Mouse (Mus musculus): Measurements from ENCODE around the gene Sh2d6. TPM values are rescaled to one million over a fixed set of nuclear protein-coding genes. Genes with fewer than 3 reads are reported as not detected.

Sh2d6 gene
- polyA plus RNA-seq, 1 experiment from 2014 or later: 0.36 TPM

DNA sequence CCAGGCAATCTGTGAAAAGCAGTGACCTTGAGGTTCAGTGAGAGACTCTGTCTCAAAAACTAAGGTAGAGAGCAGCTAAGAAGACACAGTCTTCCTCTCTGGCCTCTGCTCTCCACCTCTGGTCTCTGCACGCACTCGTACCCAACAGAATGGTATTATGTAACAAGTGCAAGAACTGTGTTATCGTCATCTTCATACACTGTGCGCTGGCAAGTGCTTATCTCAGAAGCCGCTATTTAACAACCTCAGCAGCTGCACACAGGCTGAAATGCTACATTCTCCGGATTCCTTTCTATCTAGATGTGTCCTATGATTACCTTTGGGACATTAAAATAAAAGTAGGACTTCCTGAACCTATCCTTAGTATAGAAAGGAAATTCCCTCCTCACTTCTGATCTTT lies 28.6 kb downstream of the Sh2d6 start:
- no peak overlapping the region for H3K4me2 ChIP-seq (ENCODE audit: low read length)
- no peak for ATAC-seq
- no peak overlapping the region for H3K9ac ChIP-seq (ENCODE audit: low read depth, low read length)
- no peaks in the 10 kb centered on the region for H3K36me3 ChIP-seq (ENCODE audit: control insufficient read depth, insufficient read depth, low read length)
- WGBS: 91% methylated on average over 6 of the region's 6 CpGs
- no peaks in the 10 kb centered on the region for H3K27me3 ChIP-seq (replicated peaks; ENCODE audit: control insufficient read depth, insufficient read depth, low read length)
- H3K4me3 ChIP-seq (ENCODE audit: low read length): no peak overlapping the region
- H3K27ac ChIP-seq (ENCODE audit: low read depth, low read length): no peak overlapping the region
- no peaks in the 10 kb centered on the region for H3K4me1 ChIP-seq (ENCODE audit: control insufficient read depth, insufficient read depth, low read depth, low read length)
- H3K9me3 ChIP-seq (ENCODE audit: control insufficient read depth, low read length): no peaks in the 10 kb centered on the region

DNA sequence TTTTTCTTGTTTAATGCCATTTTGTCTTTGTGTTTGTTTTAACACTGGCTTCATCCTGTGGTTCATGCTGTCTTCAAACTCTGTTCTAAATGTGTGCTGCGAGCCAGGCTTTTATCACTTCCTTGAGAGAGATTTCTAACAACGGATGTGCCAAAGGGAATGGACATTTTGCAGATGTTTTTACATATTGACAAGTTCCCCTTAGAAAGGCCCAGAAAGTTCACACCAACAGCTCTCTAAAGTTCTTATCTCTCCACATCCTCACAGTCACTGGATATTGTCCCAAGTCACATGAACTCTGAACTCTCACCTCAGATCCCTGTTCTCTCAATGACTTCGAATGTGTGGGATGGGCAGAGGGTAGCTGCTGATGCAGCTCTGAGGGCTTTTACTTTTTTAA lies 30.4 kb downstream of the Sh2d6 start:
- no peak overlapping the region for H3K4me2 ChIP-seq (ENCODE audit: low read length)
- H3K9me3 ChIP-seq (ENCODE audit: control insufficient read depth, low read length): no peaks in the 10 kb centered on the region
- no peaks in the 10 kb centered on the region for H3K4me1 ChIP-seq (ENCODE audit: control insufficient read depth, insufficient read depth, low read depth, low read length)
- H3K4me3 ChIP-seq (ENCODE audit: low read length): no peak overlapping the region
- no peak overlapping the region for H3K9ac ChIP-seq (ENCODE audit: low read depth, low read length)
- H3K36me3 ChIP-seq (ENCODE audit: control insufficient read depth, insufficient read depth, low read length): no peaks in the 10 kb centered on the region
- ATAC-seq: no peak
- H3K27me3 ChIP-seq (replicated peaks; ENCODE audit: control insufficient read depth, insufficient read depth, low read length): no peaks in the 10 kb centered on the region
- no peak overlapping the region for H3K27ac ChIP-seq (ENCODE audit: low read depth, low read length)
- WGBS: 77% methylated on average over 3 of the region's 3 CpGs

DNA sequence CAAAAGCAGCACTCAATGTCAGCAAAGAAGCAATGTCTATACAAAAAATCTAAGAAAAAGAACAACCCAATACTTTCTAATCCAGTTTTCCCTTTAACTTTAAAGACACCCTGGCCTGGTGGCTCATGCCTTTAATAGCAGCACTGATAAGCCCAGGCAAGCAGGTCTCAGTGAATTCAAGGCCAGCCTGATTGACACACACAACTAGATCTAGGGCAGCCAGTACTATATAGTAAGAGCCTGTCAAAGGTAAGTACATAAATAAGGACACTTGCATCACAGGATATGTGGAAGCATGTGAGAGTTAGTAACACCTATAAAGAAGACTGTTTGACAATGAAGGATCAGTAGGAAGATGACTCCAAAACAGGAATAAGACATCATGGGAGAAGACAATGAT lies 32.0 kb downstream of the Sh2d6 start:
- no peak for ATAC-seq
- Histone ChIP-seq H3K9ac (ENCODE audit: low read depth, low read length) (no peak overlapping the region), H3K4me2 (ENCODE audit: low read length) (no peak overlapping the region), H3K36me3 (ENCODE audit: control insufficient read depth, insufficient read depth, low read length) (no peaks in the 10 kb centered on the region), H3K9me3 (ENCODE audit: control insufficient read depth, low read length) (no peaks in the 10 kb centered on the region), H3K27me3 (replicated peaks; ENCODE audit: control insufficient read depth, insufficient read depth, low read length) (no peaks in the 10 kb centered on the region), H3K27ac (ENCODE audit: low read depth, low read length) (no peak overlapping the region), H3K4me3 (ENCODE audit: low read length) (no peak overlapping the region), H3K4me1 (ENCODE audit: control insufficient read depth, insufficient read depth, low read depth, low read length) (no peaks in the 10 kb centered on the region)

DNA sequence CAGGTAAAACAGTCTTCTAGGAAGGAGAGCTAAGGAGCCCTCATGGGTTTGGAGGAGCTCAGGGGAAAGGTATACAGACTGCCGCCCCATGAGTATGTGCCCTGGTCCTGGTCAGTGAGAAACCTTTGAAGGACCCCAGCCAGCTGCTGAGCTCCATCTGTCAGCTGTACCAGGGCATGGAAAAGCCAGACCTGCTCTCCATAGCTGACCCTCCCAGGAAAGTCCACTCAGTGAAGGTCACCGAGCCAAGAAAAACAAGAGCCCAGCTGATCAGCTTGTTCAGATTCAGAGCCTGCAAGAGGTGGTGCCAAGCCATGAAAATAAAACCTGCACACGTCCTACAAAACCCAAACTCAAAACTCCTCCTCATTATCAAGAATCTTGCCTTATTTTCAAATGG lies 32.7 kb downstream of the Sh2d6 start:
- Histone ChIP-seq H3K9ac (ENCODE audit: low read depth, low read length) (no peak overlapping the region), H3K4me1 (ENCODE audit: control insufficient read depth, insufficient read depth, low read depth, low read length) (no peaks in the 10 kb centered on the region), H3K27me3 (replicated peaks; ENCODE audit: control insufficient read depth, insufficient read depth, low read length) (no peaks in the 10 kb centered on the region), H3K4me3 (ENCODE audit: low read length) (no peak overlapping the region), H3K9me3 (ENCODE audit: control insufficient read depth, low read length) (no peaks in the 10 kb centered on the region), H3K36me3 (ENCODE audit: control insufficient read depth, insufficient read depth, low read length) (no peaks in the 10 kb centered on the region), H3K4me2 (ENCODE audit: low read length) (no peak overlapping the region), H3K27ac (ENCODE audit: low read depth, low read length) (no peak overlapping the region)
- WGBS: 72% methylated on average over 3 of the region's 3 CpGs
- no peak for ATAC-seq

DNA sequence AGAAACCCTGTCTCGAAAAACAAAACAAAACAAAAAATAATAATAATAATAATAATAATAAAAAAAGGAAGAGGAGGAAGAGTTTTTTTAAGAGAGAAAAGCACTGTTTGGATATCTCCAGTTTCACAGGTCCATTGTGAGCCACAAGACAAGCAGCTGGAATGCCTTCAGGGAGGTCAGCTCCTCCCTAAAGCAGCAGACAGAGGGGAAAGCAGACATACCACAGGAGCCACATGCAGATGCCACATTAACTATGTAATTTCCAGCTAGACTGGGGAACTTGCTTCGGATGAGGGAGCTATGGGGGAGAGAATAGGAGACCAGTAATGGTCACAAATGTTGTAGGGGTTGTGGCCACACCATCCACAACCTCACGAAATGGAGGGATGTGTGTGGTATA lies 34.2 kb downstream of the Sh2d6 start:
- H3K4me1 ChIP-seq (ENCODE audit: control insufficient read depth, insufficient read depth, low read depth, low read length): no peaks in the 10 kb centered on the region
- no peaks in the 10 kb centered on the region for H3K36me3 ChIP-seq (ENCODE audit: control insufficient read depth, insufficient read depth, low read length)
- no peak overlapping the region for H3K4me2 ChIP-seq (ENCODE audit: low read length)
- no peak overlapping the region for H3K27ac ChIP-seq (ENCODE audit: low read depth, low read length)
- no peaks in the 10 kb centered on the region for H3K27me3 ChIP-seq (replicated peaks; ENCODE audit: control insufficient read depth, insufficient read depth, low read length)
- no peaks in the 10 kb centered on the region for H3K9me3 ChIP-seq (ENCODE audit: control insufficient read depth, low read length)
- no peak overlapping the region for H3K9ac ChIP-seq (ENCODE audit: low read depth, low read length)
- WGBS: 72% methylated on average over 3 of the region's 3 CpGs
- no peak overlapping the region for H3K4me3 ChIP-seq (ENCODE audit: low read length)
- ATAC-seq: no peak

DNA sequence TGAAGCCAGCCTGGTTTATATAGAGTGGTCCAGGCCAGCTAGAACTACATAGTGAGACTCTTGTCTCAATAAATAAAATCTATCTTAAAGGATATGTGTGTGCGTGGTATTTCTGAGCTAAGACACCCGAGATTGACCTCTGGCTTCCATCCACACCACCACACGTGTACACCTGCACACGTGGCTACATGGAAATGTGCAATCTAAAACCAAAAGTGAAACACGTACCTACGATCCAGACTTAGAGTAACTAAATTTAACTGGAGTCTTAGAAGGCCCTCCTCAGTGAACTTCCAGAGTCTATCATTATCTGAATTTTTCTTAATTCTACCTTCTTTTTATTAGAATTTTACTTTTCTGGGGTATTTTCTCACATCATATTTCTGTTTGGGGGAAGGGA lies 35.2 kb downstream of the Sh2d6 start:
- Histone ChIP-seq H3K27ac (ENCODE audit: low read depth, low read length) (no peak overlapping the region), H3K36me3 (ENCODE audit: control insufficient read depth, insufficient read depth, low read length) (no peaks in the 10 kb centered on the region), H3K27me3 (replicated peaks; ENCODE audit: control insufficient read depth, insufficient read depth, low read length) (no peaks in the 10 kb centered on the region), H3K4me2 (ENCODE audit: low read length) (no peak overlapping the region), H3K4me1 (ENCODE audit: control insufficient read depth, insufficient read depth, low read depth, low read length) (no peaks in the 10 kb centered on the region), H3K9me3 (ENCODE audit: control insufficient read depth, low read length) (no peaks in the 10 kb centered on the region), H3K4me3 (ENCODE audit: low read length) (no peak overlapping the region), H3K9ac (ENCODE audit: low read depth, low read length) (no peak overlapping the region)
- ATAC-seq: no peak
- WGBS: 91% methylated on average over 6 of the region's 6 CpGs

DNA sequence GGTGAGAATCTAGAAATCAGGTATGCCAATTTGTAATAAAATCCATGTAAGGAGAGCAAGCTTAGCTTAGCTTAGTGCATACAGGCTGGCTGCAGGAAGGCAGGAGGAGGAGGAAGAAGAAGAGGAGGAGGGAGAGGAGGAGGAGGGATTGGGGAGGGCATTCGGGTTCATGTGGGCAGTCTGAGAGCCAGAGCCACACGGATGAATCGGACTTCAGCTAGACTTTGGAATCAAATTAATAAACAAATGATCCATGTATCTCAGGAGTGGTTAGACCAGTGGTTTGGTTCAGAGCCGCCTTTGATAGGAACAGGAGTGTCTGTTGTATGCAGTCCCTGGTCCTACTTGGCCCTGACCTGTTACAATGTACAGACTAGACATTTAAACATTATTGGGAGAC lies 36.6 kb downstream of the Sh2d6 start:
- Histone ChIP-seq H3K27me3 (replicated peaks; ENCODE audit: control insufficient read depth, insufficient read depth, low read length) (no peaks in the 10 kb centered on the region), H3K36me3 (ENCODE audit: control insufficient read depth, insufficient read depth, low read length) (no peaks in the 10 kb centered on the region), H3K9me3 (ENCODE audit: control insufficient read depth, low read length) (no peaks in the 10 kb centered on the region), H3K4me2 (ENCODE audit: low read length) (no peak overlapping the region), H3K4me3 (ENCODE audit: low read length) (no peak overlapping the region), H3K27ac (ENCODE audit: low read depth, low read length) (no peak overlapping the region), H3K4me1 (ENCODE audit: control insufficient read depth, insufficient read depth, low read depth, low read length) (no peaks in the 10 kb centered on the region), H3K9ac (ENCODE audit: low read depth, low read length) (no peak overlapping the region)
- ATAC-seq: no peak
- WGBS: 77% methylated on average over 4 of the region's 4 CpGs

DNA sequence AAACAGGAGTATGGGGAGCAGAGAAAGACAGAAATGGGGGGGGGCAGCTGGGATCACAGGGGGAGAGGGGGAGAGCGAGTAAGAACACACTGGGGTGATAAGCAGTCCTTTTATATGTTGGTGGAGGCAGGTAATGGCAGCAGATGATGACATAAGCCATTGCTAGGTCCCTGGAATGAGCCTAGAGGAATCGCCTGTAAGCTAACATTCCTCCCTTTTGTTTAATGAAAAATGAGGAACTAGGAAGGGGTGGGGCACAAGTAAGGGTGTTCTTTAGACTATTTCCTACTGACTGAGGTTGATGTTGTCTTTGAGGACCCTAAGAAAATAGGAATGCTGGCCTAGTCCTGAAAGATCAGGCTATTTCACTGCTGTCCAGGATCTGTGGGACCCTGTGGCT lies 39.4 kb downstream of the Sh2d6 start:
- Histone ChIP-seq H3K9ac (ENCODE audit: low read depth, low read length) (no peak overlapping the region), H3K4me3 (ENCODE audit: low read length) (no peak overlapping the region), H3K4me2 (ENCODE audit: low read length) (no peak overlapping the region), H3K27me3 (replicated peaks; ENCODE audit: control insufficient read depth, insufficient read depth, low read length) (no peaks in the 10 kb centered on the region), H3K9me3 (ENCODE audit: control insufficient read depth, low read length) (no peaks in the 10 kb centered on the region), H3K4me1 (ENCODE audit: control insufficient read depth, insufficient read depth, low read depth, low read length) (no peaks in the 10 kb centered on the region), H3K36me3 (ENCODE audit: control insufficient read depth, insufficient read depth, low read length) (no peaks in the 10 kb centered on the region), H3K27ac (ENCODE audit: low read depth, low read length) (no peak overlapping the region)
- no peak for ATAC-seq
- 57% methylated on average over 2 of the region's 2 CpGs for WGBS

DNA sequence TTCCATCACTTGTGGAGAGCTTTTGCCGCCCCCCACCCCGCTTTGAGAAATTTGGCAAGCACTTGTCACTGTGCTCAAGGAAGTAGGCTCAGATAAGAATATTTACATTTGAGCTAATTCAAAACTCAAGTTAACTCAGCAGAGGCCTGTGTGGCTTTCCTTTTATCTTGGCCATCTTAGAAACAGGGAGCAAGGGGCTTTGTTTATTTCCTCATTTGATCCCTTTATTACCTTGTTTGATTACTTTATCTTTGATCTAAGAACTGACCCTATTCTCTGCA lies 41.1 kb downstream of the Sh2d6 start:
- Histone ChIP-seq H3K9me3 (ENCODE audit: control insufficient read depth, low read length) (no peaks in the 10 kb centered on the region), H3K36me3 (ENCODE audit: control insufficient read depth, insufficient read depth, low read length) (no peaks in the 10 kb centered on the region), H3K4me2 (ENCODE audit: low read length) (no peak overlapping the region), H3K4me1 (ENCODE audit: control insufficient read depth, insufficient read depth, low read depth, low read length) (no peaks in the 10 kb centered on the region), H3K27ac (ENCODE audit: low read depth, low read length) (no peak overlapping the region), H3K27me3 (replicated peaks; ENCODE audit: control insufficient read depth, insufficient read depth, low read length) (no peaks in the 10 kb centered on the region), H3K9ac (ENCODE audit: low read depth, low read length) (no peak overlapping the region), H3K4me3 (ENCODE audit: low read length) (no peak overlapping the region)
- ATAC-seq: no peak
- WGBS: 88% methylated on average over 2 of the region's 2 CpGs

DNA sequence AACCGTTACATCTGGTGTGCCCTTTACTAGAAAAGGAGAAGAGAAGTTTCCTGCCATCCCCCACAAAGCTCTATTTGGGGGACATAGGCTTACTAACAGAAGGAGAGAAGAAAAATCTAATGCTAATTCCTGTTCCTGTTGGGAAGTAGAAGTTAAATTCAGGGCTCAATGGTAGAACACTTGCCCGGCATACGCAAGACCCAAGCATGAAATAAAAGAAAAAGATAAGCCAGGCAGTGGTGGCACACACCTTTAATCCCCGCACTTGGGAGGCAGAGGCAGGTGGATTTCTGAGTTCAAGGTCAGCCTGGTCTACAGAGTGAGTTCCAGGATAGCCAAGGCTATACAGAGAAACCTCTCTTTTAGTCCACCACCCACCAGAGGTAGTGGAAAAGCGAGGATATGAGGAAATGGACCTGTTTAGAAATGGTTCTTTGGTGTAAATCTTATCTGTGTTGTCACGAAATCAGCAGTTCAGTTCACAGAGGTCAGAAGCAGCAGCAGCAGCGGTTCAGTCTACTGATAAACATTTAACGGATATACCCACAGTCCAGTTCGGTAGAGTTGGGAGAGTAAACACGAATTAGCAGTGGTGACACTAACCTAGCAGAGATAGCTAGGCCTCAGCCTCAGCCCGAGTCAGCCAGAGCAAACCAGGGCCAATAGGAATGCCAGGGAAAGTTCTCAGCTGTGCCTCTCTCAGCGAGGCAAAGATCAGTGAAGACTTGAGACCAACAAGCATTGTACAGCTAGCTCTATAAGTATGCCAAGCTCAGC lies 41.7 kb downstream of the Sh2d6 start:
- no peaks in the 10 kb centered on the region for H3K9me3 ChIP-seq (ENCODE audit: control insufficient read depth, low read length)
- no peak for ATAC-seq
- no peak overlapping the region for H3K4me3 ChIP-seq (ENCODE audit: low read length)
- no peak overlapping the region for H3K4me2 ChIP-seq (ENCODE audit: low read length)
- H3K36me3 ChIP-seq (ENCODE audit: control insufficient read depth, insufficient read depth, low read length): no peaks in the 10 kb centered on the region
- H3K27me3 ChIP-seq (replicated peaks; ENCODE audit: control insufficient read depth, insufficient read depth, low read length): no peaks in the 10 kb centered on the region
- no peaks in the 10 kb centered on the region for H3K4me1 ChIP-seq (ENCODE audit: control insufficient read depth, insufficient read depth, low read depth, low read length)
- WGBS: 91% methylated on average over 12 of the region's 12 CpGs
- no peak overlapping the region for H3K9ac ChIP-seq (ENCODE audit: low read depth, low read length)
- no peak overlapping the region for H3K27ac ChIP-seq (ENCODE audit: low read depth, low read length)
